Comparison of ENCODE assay signal across 8 mouse cellular contexts in genomic region chr12:31849601-31850000, GRCm38 (mm10).
A peak's percentile ranks its signal among the peaks of the same experiment; 100 is the strongest.
DNase-seq lines count a peak whose midpoint lies in the region; ATAC-seq lines count a peak whose summit lies in the region.
"Had no signal": no experiment of that assay in that cellular context is flagged by ENCODE, and none has a peak within 500 bp of the region (broad histone marks: within the 10 kb centered on the region; RNA-seq: fewer than 3 reads in every experiment).

No protein-coding gene starts in this region.

- DNase-seq in cerebellum, adult 9-11 months, result peak; percentile 35
- peak; percentile 21 for DNase-seq in c-Kit-negative CD71-positive TER-119-positive erythroid progenitor cells, embryonic 14.5 days (ENCODE audit: low read depth, low spot score)
- DNase-seq in large intestine, adult 2 months (ENCODE audit: low read depth, low spot score), result peak; percentile 63
- no peak for DNase-seq in natural killer cell, adult 2 months (ENCODE audit: low spot score in 2 of 2)

- ATAC-seq in cerebellum, adult (ENCODE audit: insufficient number of reproducible peaks, low FRiP score, low TSS enrichment), result no peak
- no peak for ATAC-seq in megakaryocyte progenitor cell, adult 5-6 weeks (replicated peaks; ENCODE audit: poor library complexity)
- ATAC-seq: activated CD4-positive, CD25-positive, alpha-beta regulatory T cell, adult 4 months; intestine, embryonic 15.5 days had no signal

- WGBS in large intestine, adult 2 months, result 56% methylated on average over 2 of the region's 2 CpGs

Comparison
In these comparisons a context has a peak if more than half of its experiments do, and no peak if none do; other contexts are left out.
1. DNase-seq: peak in cerebellum, adult 9-11 months (single experiment), c-Kit-negative CD71-positive TER-119-positive erythroid progenitor cells, embryonic 14.5 days (single experiment) and large intestine, adult 2 months (single experiment); none in natural killer cell, adult 2 months (0 of 2).